Mouse (Mus musculus): ENCODE measurements around the gene Ift172. TPM values are rescaled to one million over a fixed set of nuclear protein-coding genes. Genes with fewer than 3 reads are reported as not detected.
A peak's percentile ranks its signal among the peaks of the same experiment; 100 is the strongest.

The Ift172 gene
- 26.7 and 28.1 TPM in 2 replicates for polyA plus RNA-seq (2014; fragmentation: Nextera tagmentation; extraction: Ambion mirVana)

- peak; percentile 100 for DNase-seq
- peak within 1 kb of the TSS; percentile 73 for H3K4me2 ChIP-seq (ENCODE audit: low read length)
- 2% methylated on average over 45 of the region's 45 CpGs for WGBS
- peak; percentile 93 for ATAC-seq (ENCODE audit: low FRiP score, low TSS enrichment)
- peak within 1 kb of the TSS; percentile 39 for H3K9ac ChIP-seq (replicated peaks; ENCODE audit: low read length)
- no peaks in the 10 kb centered on the region for H3K9me3 ChIP-seq (ENCODE audit: control insufficient read depth, low read length)
- peaks cover 28% of the 10 kb centered on the region for H3K36me3 ChIP-seq (ENCODE audit: control insufficient read depth, insufficient read depth, low read length)
- peak within 1 kb of the TSS; percentile 54 for H3K4me3 ChIP-seq (replicated peaks; ENCODE audit: low read depth, low read length)
- H3K27ac ChIP-seq (replicated peaks; ENCODE audit: low read depth, low read length): peak within 1 kb of the TSS; percentile 84
- peaks cover 18% of the 10 kb centered on the region for H3K4me1 ChIP-seq (ENCODE audit: control insufficient read depth, insufficient read depth, low read length)
- no peaks in the 10 kb centered on the region for H3K27me3 ChIP-seq (ENCODE audit: control insufficient read depth, insufficient read depth, low read length)
Observed at GRCm38 (mm10) chr5:31290521-31291360, at the start of gene Ift172. Gene Ift172, minus strand, starts transcription at chr5:31291116.

DNA sequence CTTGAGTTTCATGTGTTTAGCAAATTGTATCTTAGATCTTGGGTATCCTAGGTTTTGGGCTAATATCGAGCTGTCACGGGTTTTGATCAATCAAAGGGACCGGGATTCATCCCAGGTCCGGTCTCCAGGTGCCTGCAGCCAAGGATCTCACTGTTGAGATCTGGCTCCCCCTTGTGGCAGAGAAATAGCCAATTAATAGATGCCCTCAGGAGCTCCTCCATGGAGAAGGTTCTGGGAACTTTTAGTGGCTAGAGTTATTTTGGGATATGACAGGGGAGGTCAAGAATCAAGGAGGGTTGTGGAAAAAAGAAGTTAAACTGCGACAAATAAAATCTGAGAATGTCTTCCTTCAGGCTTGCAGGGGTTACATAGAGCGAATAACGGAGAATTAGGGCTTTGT, 37.3 kb upstream of the Ift172 start:
- H3K27ac ChIP-seq (replicated peaks; ENCODE audit: low read depth, low read length): no peak overlapping the region
- H3K9me3 ChIP-seq (ENCODE audit: control insufficient read depth, low read length): no peaks in the 10 kb centered on the region
- H3K9ac ChIP-seq (replicated peaks; ENCODE audit: low read length): no peak overlapping the region
- H3K4me2 ChIP-seq (ENCODE audit: low read length): no peak overlapping the region
- H3K4me3 ChIP-seq (replicated peaks; ENCODE audit: low read depth, low read length): no peak overlapping the region
- 29% methylated on average over 7 of the region's 7 CpGs for WGBS
- H3K27me3 ChIP-seq (ENCODE audit: control insufficient read depth, insufficient read depth, low read length): no peaks in the 10 kb centered on the region
- peak; percentile 85 for DNase-seq
- no peaks in the 10 kb centered on the region for H3K36me3 ChIP-seq (ENCODE audit: control insufficient read depth, insufficient read depth, low read length)
- H3K4me1 ChIP-seq (ENCODE audit: control insufficient read depth, insufficient read depth, low read length): no peaks in the 10 kb centered on the region
- ATAC-seq (ENCODE audit: low FRiP score, low TSS enrichment): no peak

- H3K9me3 ChIP-seq (ENCODE audit: control insufficient read depth, low read length): no peaks in the 10 kb centered on the region
Observed at GRCm38 (mm10) chr5:31326850-31327249, 35.9 kb upstream of the Ift172 start.

GRCm38 (mm10) chr5:31324085-31324484, 33.2 kb upstream of the Ift172 start:
- Histone ChIP-seq H3K36me3 (ENCODE audit: control insufficient read depth, insufficient read depth, low read length) (no peaks in the 10 kb centered on the region), H3K9ac (replicated peaks; ENCODE audit: low read length) (no peak overlapping the region), H3K4me2 (ENCODE audit: low read length) (no peak overlapping the region), H3K4me1 (ENCODE audit: control insufficient read depth, insufficient read depth, low read length) (no peaks in the 10 kb centered on the region), H3K9me3 (ENCODE audit: control insufficient read depth, low read length) (0 out of 2 replicates have a peak, but pooled peaks cover 5% of the 10 kb centered on the region), H3K27ac (replicated peaks; ENCODE audit: low read depth, low read length) (no peak overlapping the region), H3K27me3 (ENCODE audit: control insufficient read depth, insufficient read depth, low read length) (no peaks in the 10 kb centered on the region), H3K4me3 (replicated peaks; ENCODE audit: low read depth, low read length) (no peak overlapping the region)
- 75% methylated on average over 3 of the region's 3 CpGs for WGBS
- DNase-seq (no peak), ATAC-seq (ENCODE audit: low FRiP score, low TSS enrichment) (no peak)

More at GRCm38 (mm10) chr5:31326850-31327249, 35.9 kb upstream of the Ift172 start:
- DNase-seq (no peak), ATAC-seq (ENCODE audit: low FRiP score, low TSS enrichment) (no peak)
- no peak overlapping the region for H3K27ac ChIP-seq (replicated peaks; ENCODE audit: low read depth, low read length)
- no peaks in the 10 kb centered on the region for H3K36me3 ChIP-seq (ENCODE audit: control insufficient read depth, insufficient read depth, low read length)
- H3K4me3 ChIP-seq (replicated peaks; ENCODE audit: low read depth, low read length): no peak overlapping the region
- H3K27me3 ChIP-seq (ENCODE audit: control insufficient read depth, insufficient read depth, low read length): no peaks in the 10 kb centered on the region
- 15% methylated on average over 5 of the region's 5 CpGs for WGBS
- H3K9ac ChIP-seq (replicated peaks; ENCODE audit: low read length): no peak overlapping the region
- H3K4me1 ChIP-seq (ENCODE audit: control insufficient read depth, insufficient read depth, low read length): no peaks in the 10 kb centered on the region
- H3K4me2 ChIP-seq (ENCODE audit: low read length): no peak overlapping the region

DNA sequence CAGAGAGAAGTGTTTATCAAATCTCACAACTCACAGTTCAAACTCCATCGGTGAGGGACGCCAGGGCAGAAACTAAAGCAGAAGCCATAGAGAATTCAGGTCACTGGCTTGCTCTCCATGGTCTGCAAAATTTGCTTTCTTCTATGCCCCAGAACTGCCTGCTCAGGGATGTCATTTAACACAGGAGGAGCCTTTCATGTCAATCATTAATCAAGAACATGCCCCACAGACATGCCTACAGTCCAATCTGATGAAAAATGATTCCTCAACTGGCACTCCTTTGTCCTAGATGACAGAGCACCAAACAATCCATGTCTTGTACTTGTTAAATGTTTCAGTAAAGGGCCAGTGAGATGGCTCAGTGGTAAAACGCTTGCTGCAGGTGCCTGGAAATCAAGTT, 31.9 kb upstream of the Ift172 start:
- no peaks in the 10 kb centered on the region for H3K36me3 ChIP-seq (ENCODE audit: control insufficient read depth, insufficient read depth, low read length)
- H3K4me3 ChIP-seq (replicated peaks; ENCODE audit: low read depth, low read length): no peak overlapping the region
- H3K9me3 ChIP-seq (ENCODE audit: control insufficient read depth, low read length): 0 out of 2 replicates have a peak, but pooled peaks cover 5% of the 10 kb centered on the region
- H3K27me3 ChIP-seq (ENCODE audit: control insufficient read depth, insufficient read depth, low read length): no peaks in the 10 kb centered on the region
- no peak for ATAC-seq (ENCODE audit: low FRiP score, low TSS enrichment)
- no peaks in the 10 kb centered on the region for H3K4me1 ChIP-seq (ENCODE audit: control insufficient read depth, insufficient read depth, low read length)
- H3K27ac ChIP-seq (replicated peaks; ENCODE audit: low read depth, low read length): no peak overlapping the region
- no peak for DNase-seq
- no peak overlapping the region for H3K9ac ChIP-seq (replicated peaks; ENCODE audit: low read length)
- no peak overlapping the region for H3K4me2 ChIP-seq (ENCODE audit: low read length)
- WGBS: 92% methylated on average over 3 of the region's 3 CpGs

GRCm38 (mm10) chr5:31312806-31313205, 21.9 kb upstream of the Ift172 start:
- Histone ChIP-seq H3K4me3 (replicated peaks; ENCODE audit: low read depth, low read length) (no peak overlapping the region), H3K4me2 (ENCODE audit: low read length) (no peak overlapping the region), H3K9me3 (ENCODE audit: control insufficient read depth, low read length) (no peaks in the 10 kb centered on the region), H3K27ac (replicated peaks; ENCODE audit: low read depth, low read length) (no peak overlapping the region), H3K36me3 (ENCODE audit: control insufficient read depth, insufficient read depth, low read length) (no peaks in the 10 kb centered on the region), H3K4me1 (ENCODE audit: control insufficient read depth, insufficient read depth, low read length) (no peaks in the 10 kb centered on the region), H3K9ac (replicated peaks; ENCODE audit: low read length) (no peak overlapping the region), H3K27me3 (ENCODE audit: control insufficient read depth, insufficient read depth, low read length) (no peaks in the 10 kb centered on the region)
- 91% methylated on average over 8 of the region's 8 CpGs for WGBS
- DNase-seq: no peak
- no peak for ATAC-seq (ENCODE audit: low FRiP score, low TSS enrichment)

- Histone ChIP-seq H3K36me3 (ENCODE audit: control insufficient read depth, insufficient read depth, low read length) (no peaks in the 10 kb centered on the region), H3K9me3 (ENCODE audit: control insufficient read depth, low read length) (no peaks in the 10 kb centered on the region), H3K27me3 (ENCODE audit: control insufficient read depth, insufficient read depth, low read length) (no peaks in the 10 kb centered on the region), H3K9ac (replicated peaks; ENCODE audit: low read length) (no peak overlapping the region), H3K4me2 (ENCODE audit: low read length) (no peak overlapping the region), H3K27ac (replicated peaks; ENCODE audit: low read depth, low read length) (no peak overlapping the region), H3K4me1 (ENCODE audit: control insufficient read depth, insufficient read depth, low read length) (no peaks in the 10 kb centered on the region), H3K4me3 (replicated peaks; ENCODE audit: low read depth, low read length) (no peak overlapping the region)
- DNase-seq (no peak), ATAC-seq (ENCODE audit: low FRiP score, low TSS enrichment) (no peak)
- WGBS: 89% methylated on average over 6 of the region's 6 CpGs
Observed at GRCm38 (mm10) chr5:31303093-31303492, 12.2 kb upstream of the Ift172 start.

- no peak overlapping the region for H3K4me3 ChIP-seq (replicated peaks; ENCODE audit: low read depth, low read length)
- H3K36me3 ChIP-seq (ENCODE audit: control insufficient read depth, insufficient read depth, low read length): no peaks in the 10 kb centered on the region
- WGBS: 85% methylated on average over 7 of the region's 8 CpGs
- no peak overlapping the region for H3K4me2 ChIP-seq (ENCODE audit: low read length)
- no peak overlapping the region for H3K9ac ChIP-seq (replicated peaks; ENCODE audit: low read length)
- no peak overlapping the region for H3K27ac ChIP-seq (replicated peaks; ENCODE audit: low read depth, low read length)
- no peaks in the 10 kb centered on the region for H3K4me1 ChIP-seq (ENCODE audit: control insufficient read depth, insufficient read depth, low read length)
- no peak for ATAC-seq (ENCODE audit: low FRiP score, low TSS enrichment)
- DNase-seq: no peak
- no peaks in the 10 kb centered on the region for H3K9me3 ChIP-seq (ENCODE audit: control insufficient read depth, low read length)
- H3K27me3 ChIP-seq (ENCODE audit: control insufficient read depth, insufficient read depth, low read length): no peaks in the 10 kb centered on the region
Observed at GRCm38 (mm10) chr5:31301866-31302265, 10.9 kb upstream of the Ift172 start.

DNA sequence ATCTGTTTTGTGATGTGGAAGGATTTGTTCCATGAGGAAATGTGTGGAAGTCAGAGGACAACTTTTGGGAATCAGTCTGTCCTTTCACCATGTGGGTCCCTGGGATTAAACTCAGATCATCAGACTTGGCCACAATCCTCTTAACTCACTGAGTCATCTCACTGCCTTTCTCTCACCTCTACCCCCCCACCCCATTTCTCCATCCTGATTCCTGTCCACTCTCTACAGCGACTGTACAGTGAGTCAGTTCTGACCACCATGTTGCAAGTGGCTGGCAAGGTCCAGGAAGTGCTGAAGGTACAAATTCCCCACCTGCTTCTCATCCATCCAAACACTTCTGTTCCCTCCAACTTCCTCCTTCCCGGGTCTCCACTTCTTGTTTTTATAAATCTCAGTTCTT, 7.6 kb upstream of the Ift172 start:
- Histone ChIP-seq H3K27ac (replicated peaks; ENCODE audit: low read depth, low read length) (no peak overlapping the region), H3K9ac (replicated peaks; ENCODE audit: low read length) (no peak overlapping the region), H3K4me1 (ENCODE audit: control insufficient read depth, insufficient read depth, low read length) (peaks cover 10% of the 10 kb centered on the region; the same call in 1 of the 2 replicates), H3K9me3 (ENCODE audit: control insufficient read depth, low read length) (no peaks in the 10 kb centered on the region), H3K36me3 (ENCODE audit: control insufficient read depth, insufficient read depth, low read length) (peaks cover 8% of the 10 kb centered on the region), H3K27me3 (ENCODE audit: control insufficient read depth, insufficient read depth, low read length) (no peaks in the 10 kb centered on the region), H3K4me2 (ENCODE audit: low read length) (no peak overlapping the region), H3K4me3 (replicated peaks; ENCODE audit: low read depth, low read length) (no peak overlapping the region)
- WGBS: 63% methylated on average over 2 of the region's 2 CpGs
- ATAC-seq (ENCODE audit: low FRiP score, low TSS enrichment) (no peak), DNase-seq (no peak)

All from midbrain, embryonic 14.5 days (tissue).